Mouse (Mus musculus) hindbrain, embryonic 16.5 days (tissue): ENCODE results near the gene Zfp92. TPM values are rescaled to one million over a fixed set of nuclear protein-coding genes. Genes with fewer than 3 reads are reported as not detected.

Experiments used
- ATAC-seq: fragments of 200-750 bp; cut with Nextera tagmentation; 2 replicates; pipeline ENCODE4 v1.8.0; 2017; ENCODE audit warnings: moderate TSS enrichment, moderate library complexity
- H3K27ac ChIP-seq: fragments of 300-500 bp; sonication (generic); 2 replicates; pipeline ENCODE4 v1.5.1; 2014; ENCODE audit warnings: low read depth, mild to moderate bottlenecking, control low read depth, low read length, moderate library complexity
- H3K27me3 ChIP-seq: fragments of 300-500 bp; sonication (generic); replicated peaks from 2 replicates; pipeline ENCODE4 v1.6.1; 2014; ENCODE audit warnings: low read length; ENCODE audit not compliant: control insufficient read depth, insufficient read depth
- H3K36me3 ChIP-seq: fragments of 300-500 bp; sonication (generic); 2 replicates; pipeline ENCODE4 v1.6.1; 2014; ENCODE audit warnings: mild to moderate bottlenecking, low read length, moderate library complexity, mixed read lengths; ENCODE audit not compliant: control insufficient read depth, insufficient read depth
- H3K4me1 ChIP-seq: fragments of 300-500 bp; sonication (generic); 2 replicates; pipeline ENCODE4 v1.6.1; 2014; ENCODE audit warnings: low read depth, low read length; ENCODE audit not compliant: control insufficient read depth, insufficient read depth
- H3K4me2 ChIP-seq: fragments of 300-500 bp; sonication (generic); 2 replicates; pipeline ENCODE4 v1.6.1; 2014; ENCODE audit warnings: mild to moderate bottlenecking, low read length, control low read depth, moderate library complexity
- H3K4me3 ChIP-seq: fragments of 300-500 bp; sonication (generic); 2 replicates; pipeline ENCODE4 v1.5.1; 2014; ENCODE audit warnings: mild to moderate bottlenecking, low read length, control low read depth, moderate library complexity
- H3K9ac ChIP-seq: fragments of 300-500 bp; sonication (generic); 2 replicates; pipeline ENCODE4 v1.6.1; 2014; ENCODE audit warnings: low read depth, mild to moderate bottlenecking, control low read depth, low read length, moderate library complexity
- H3K9me3 ChIP-seq: fragments of 300-500 bp; sonication (generic); 2 replicates; pipeline ENCODE4 v1.6.1; 2014; ENCODE audit warnings: mild to moderate bottlenecking, low read length, moderate library complexity; ENCODE audit not compliant: control insufficient read depth
- WGBS: fragments of 180-500 bp; shearing (Covaris S2); extraction: QIAGEN DNeasy Blood & Tissue Kit; methylation state at CpG from one replicate; pipeline ENCODE4 v1.1.7; 2014; 5-methylcytosine and 5-hydroxymethylcytosine counted together
- polyA plus RNA-seq: library from polyadenylated mRNA; unstranded; fragments of >200 nt; fragmentation: Nextera tagmentation; extraction: Ambion mirVana; gene quantifications from 2 replicates; pipeline ENCODE4 v1.2.1, GENCODE M21; 2015

Zfp92 gene
- polyA plus RNA-seq, 1 experiment from 2014 or later = 1.7 TPM

GRCm38 (mm10) chrX:73412767-73413166 lies 1.9 kb downstream of the Zfp92 start:
- Histone ChIP-seq H3K9ac (no peak overlapping the region), H3K9me3 (no peaks in the 10 kb centered on the region; the same call in 1 of the 2 replicates), H3K4me2 (no peak overlapping the region), H3K4me3 (no peak overlapping the region), H3K27ac (no peak overlapping the region), H3K4me1 (no peaks in the 10 kb centered on the region), H3K36me3 (no peaks in the 10 kb centered on the region), H3K27me3 (no peaks in the 10 kb centered on the region; the same call in 1 of the 2 replicates)
- ATAC-seq = no peak
- WGBS = 23% methylated on average over 1 of the region's 1 CpGs

GRCm38 (mm10) chrX:73430036-73430435 lies 19.1 kb downstream of the Zfp92 start:
- Histone ChIP-seq H3K4me2 (no peak overlapping the region), H3K4me3 (no peak overlapping the region), H3K4me1 (no peaks in the 10 kb centered on the region), H3K36me3 (no peaks in the 10 kb centered on the region), H3K27ac (no peak overlapping the region), H3K27me3 (no peaks in the 10 kb centered on the region), H3K9ac (no peak overlapping the region), H3K9me3 (no peaks in the 10 kb centered on the region)
- 83% methylated on average over 2 of the region's 2 CpGs for WGBS
- ATAC-seq = no peak

- no peak overlapping the region for H3K27ac ChIP-seq
- H3K4me2 ChIP-seq = no peak overlapping the region
- no peak for ATAC-seq
- no peak overlapping the region for H3K9ac ChIP-seq
- no peaks in the 10 kb centered on the region for H3K9me3 ChIP-seq
- no peaks in the 10 kb centered on the region for H3K4me1 ChIP-seq
- no peak overlapping the region for H3K4me3 ChIP-seq
- H3K36me3 ChIP-seq = no peaks in the 10 kb centered on the region; the same call in 1 of the 2 replicates
- 76% methylated on average over 5 of the region's 5 CpGs for WGBS
- no peaks in the 10 kb centered on the region for H3K27me3 ChIP-seq
Measured at GRCm38 (mm10) chrX:73432850-73433249, 22.0 kb downstream of the Zfp92 start.

- 90% methylated on average over 11 of the region's 11 CpGs for WGBS
- no peaks in the 10 kb centered on the region for H3K9me3 ChIP-seq
- H3K27ac ChIP-seq = no peak within 1 kb of the TSS
- ATAC-seq = no peak
- H3K36me3 ChIP-seq = no peaks in the 10 kb centered on the region; the same call in 1 of the 2 replicates
- no peaks in the 10 kb centered on the region for H3K27me3 ChIP-seq
- no peak within 1 kb of the TSS for H3K9ac ChIP-seq
- no peak within 1 kb of the TSS for H3K4me3 ChIP-seq
- H3K4me1 ChIP-seq = no peaks in the 10 kb centered on the region
- H3K4me2 ChIP-seq = no peak within 1 kb of the TSS
Measured at GRCm38 (mm10) chrX:73435252-73435651, 24.4 kb downstream of the Zfp92 start, which contains the start of gene Trex2. Gene Trex2, minus strand, starts transcription at chrX:73435344.

DNA sequence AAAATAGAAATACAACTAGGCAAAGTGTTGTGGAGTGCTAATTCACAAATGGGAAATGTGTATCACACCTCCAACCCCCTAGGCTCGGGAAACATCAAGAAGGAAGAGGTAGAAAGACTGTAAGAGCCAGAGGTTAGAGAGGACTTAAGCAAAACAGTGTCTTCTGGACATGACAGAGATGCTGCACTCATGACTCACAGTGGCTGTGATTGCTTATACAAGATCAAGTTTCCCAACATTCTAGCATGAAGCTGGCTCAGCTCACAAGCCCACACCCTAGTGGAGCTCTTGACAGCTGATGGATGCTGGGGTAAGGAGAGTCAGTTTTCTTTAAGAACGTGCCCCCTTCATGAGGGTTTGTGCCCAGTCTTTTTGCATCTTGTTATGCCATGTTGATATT lies 30.5 kb downstream of the Zfp92 start:
- Histone ChIP-seq H3K27ac (no peak overlapping the region), H3K9me3 (no peaks in the 10 kb centered on the region), H3K9ac (no peak overlapping the region), H3K4me2 (no peak overlapping the region), H3K36me3 (no peaks in the 10 kb centered on the region; the same call in 1 of the 2 replicates), H3K27me3 (no peaks in the 10 kb centered on the region), H3K4me3 (no peak overlapping the region), H3K4me1 (no peaks in the 10 kb centered on the region)
- WGBS = 64% methylated on average over 2 of the region's 2 CpGs
- no peak for ATAC-seq

DNA sequence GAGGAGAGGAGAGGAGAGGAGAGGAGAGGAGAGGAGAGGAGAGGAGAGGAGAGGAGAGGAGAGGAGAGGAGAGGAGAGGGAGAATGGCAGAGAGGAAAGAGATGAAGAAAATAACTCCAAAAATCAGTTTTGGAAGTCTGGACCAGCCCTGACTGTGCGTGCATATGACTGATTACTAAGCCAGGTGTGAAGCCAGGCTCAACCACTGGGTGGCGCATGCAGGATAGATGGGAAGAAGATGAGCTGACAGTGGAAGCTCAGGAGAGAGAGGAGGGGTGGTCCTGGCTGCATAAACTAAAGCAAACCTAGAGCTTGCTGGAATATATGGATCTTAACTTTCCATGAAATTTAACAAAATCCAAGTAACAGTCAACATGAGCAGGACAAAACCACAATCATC lies 41.1 kb downstream of the Zfp92 start:
- no peak overlapping the region for H3K4me3 ChIP-seq
- H3K9me3 ChIP-seq = no peaks in the 10 kb centered on the region
- H3K9ac ChIP-seq = no peak overlapping the region
- no peaks in the 10 kb centered on the region for H3K36me3 ChIP-seq
- no peak overlapping the region for H3K4me2 ChIP-seq
- no peak overlapping the region for H3K27ac ChIP-seq
- no peak for ATAC-seq
- no peaks in the 10 kb centered on the region for H3K4me1 ChIP-seq
- H3K27me3 ChIP-seq = no peaks in the 10 kb centered on the region
- 30% methylated on average over 2 of the region's 2 CpGs for WGBS

DNA sequence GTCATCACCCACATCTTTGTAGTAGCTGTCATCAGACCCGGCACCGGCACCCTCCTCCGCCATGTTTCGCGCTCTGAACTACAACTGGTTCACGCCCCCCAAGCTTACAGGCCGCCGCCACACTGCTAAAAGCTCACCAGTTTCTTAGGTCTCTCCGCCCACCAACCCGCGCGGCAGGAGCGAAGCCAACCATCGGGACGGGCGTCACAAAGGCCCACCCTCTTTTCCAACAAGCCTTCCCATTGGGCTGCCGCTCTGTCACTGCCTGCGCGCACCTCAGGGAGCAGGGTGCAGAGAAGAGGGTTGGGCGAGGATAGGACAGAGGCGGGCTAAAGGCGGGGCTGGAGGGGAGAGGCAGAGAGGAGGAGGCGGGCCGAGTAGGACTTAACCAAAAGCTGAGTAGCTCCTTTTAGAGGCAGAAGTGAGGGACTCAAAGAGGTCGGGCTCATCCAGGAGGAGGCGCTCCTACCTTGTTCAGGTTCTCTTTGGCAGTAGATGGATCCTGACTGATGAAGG lies 48.0 kb downstream of the Zfp92 start, which contains the start of gene Haus7:
Haus7 (minus strand) TSS at position 168 of the 516 bp plus-strand sequence.
- H3K36me3 ChIP-seq = no peaks in the 10 kb centered on the region
- H3K27ac ChIP-seq = peak within 1 kb of the TSS; percentile 48; the same call in 1 of the 2 replicates
- peak; percentile 100 for ATAC-seq
- WGBS = 15% methylated on average over 26 of the region's 26 CpGs
- no peaks in the 10 kb centered on the region for H3K9me3 ChIP-seq
- H3K9ac ChIP-seq = peak within 1 kb of the TSS; percentile 62
- H3K4me3 ChIP-seq = peak within 1 kb of the TSS; percentile 55
- H3K27me3 ChIP-seq = no peaks in the 10 kb centered on the region
- H3K4me1 ChIP-seq = no peaks in the 10 kb centered on the region; the same call in 1 of the 2 replicates
- H3K4me2 ChIP-seq = peak within 1 kb of the TSS; percentile 61

DNA sequence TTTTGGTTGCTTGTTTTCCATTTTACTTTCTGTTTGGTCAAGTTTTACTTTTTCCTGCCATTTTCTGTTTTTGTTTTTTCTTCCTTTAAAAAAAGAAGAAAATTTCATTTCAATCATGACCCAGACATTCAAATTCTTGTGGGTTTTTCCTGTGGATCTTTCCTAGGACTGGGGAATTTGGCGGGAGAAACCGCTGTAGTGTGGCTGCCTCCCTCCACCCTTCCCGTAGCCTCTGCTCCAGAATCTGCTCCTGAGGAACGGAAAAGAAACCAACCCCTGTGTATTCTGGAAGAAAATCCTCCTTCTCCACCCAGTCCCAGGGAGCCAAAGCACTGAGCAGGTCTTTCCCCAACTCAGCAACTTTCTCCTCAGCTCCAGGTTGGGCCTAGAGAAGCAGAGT lies 49.9 kb downstream of the Zfp92 start:
- Histone ChIP-seq H3K9ac (no peak overlapping the region), H3K27ac (no peak overlapping the region), H3K4me3 (no peak overlapping the region), H3K9me3 (no peaks in the 10 kb centered on the region), H3K36me3 (no peaks in the 10 kb centered on the region), H3K27me3 (no peaks in the 10 kb centered on the region), H3K4me1 (no peaks in the 10 kb centered on the region; the same call in 1 of the 2 replicates), H3K4me2 (no peak overlapping the region)
- no peak for ATAC-seq
- WGBS = 78% methylated on average over 4 of the region's 4 CpGs

DNA sequence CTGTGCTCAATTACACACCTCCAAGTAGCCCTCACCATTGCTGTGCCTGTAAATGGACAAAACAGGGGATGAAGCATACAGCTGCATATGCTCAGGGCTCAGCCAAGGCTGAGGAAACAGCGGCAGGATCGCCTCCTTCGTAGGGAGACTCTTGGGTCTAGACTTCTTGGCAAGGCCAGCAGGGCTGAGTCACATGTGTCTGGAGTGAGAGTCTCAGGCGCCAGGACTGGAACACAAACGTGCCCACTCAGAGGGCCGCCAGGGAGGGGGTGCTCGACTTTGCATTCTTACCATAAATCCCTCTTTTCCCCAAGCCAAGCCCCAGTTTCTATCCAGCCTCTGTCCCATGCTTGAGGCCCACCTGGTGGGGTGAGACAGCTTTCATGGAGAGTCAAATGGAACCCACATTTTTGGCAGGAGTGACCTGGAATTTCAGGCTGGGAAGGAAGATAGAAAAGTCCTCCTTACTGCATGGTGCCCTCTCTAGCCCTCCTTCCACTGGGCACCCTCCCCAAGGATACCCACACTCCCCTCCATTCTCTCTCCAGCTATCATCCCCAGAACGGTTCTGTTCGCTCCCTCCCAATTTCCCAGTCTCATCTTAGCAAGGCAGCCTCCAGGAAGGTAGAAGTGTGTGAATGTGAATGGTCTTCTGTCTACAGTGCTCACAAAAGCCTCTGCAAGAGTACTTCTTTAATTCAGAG lies 54.7 kb downstream of the Zfp92 start:
- no peaks in the 10 kb centered on the region for H3K27me3 ChIP-seq
- 63% methylated on average over 9 of the region's 9 CpGs for WGBS
- ATAC-seq = peak; percentile 61
- H3K27ac ChIP-seq = no peak overlapping the region
- no peak overlapping the region for H3K4me2 ChIP-seq
- H3K36me3 ChIP-seq = no peaks in the 10 kb centered on the region
- no peak overlapping the region for H3K4me3 ChIP-seq
- no peak overlapping the region for H3K9ac ChIP-seq
- no peaks in the 10 kb centered on the region for H3K4me1 ChIP-seq
- H3K9me3 ChIP-seq = no peaks in the 10 kb centered on the region
